Mouse (Mus musculus): ENCODE data around the gene Nos1. TPM values are rescaled to one million over a fixed set of nuclear protein-coding genes. Genes with fewer than 3 reads are reported as not detected.

Nos1 gene
- polyA plus RNA-seq, 1 experiment: 2.6 TPM

DNA sequence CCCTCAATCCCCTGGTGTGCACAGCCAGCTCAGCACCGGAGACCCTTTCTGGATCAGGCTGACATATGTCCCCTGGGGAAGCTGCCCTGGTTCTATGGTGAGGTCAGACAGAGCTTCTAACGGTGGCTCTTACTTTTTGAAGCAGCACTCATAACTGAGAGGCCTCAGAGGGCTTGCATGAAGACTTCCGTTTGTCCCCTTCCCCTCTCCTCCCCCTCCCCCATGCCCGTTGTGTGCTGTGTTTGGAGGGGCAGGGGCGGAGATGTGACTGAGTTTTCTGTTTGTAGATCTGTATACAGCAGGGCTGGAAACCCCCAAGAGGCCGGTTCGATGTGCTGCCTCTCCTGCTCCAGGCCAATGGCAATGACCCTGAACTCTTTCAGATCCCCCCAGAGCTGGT, 122.7 kb downstream of the Nos1 start:
- no peaks in the 10 kb centered on the region for H3K4me1 ChIP-seq (ENCODE audit: control insufficient read depth, insufficient read depth, low read length)
- WGBS: 30% methylated on average over 7 of the region's 7 CpGs

DNA sequence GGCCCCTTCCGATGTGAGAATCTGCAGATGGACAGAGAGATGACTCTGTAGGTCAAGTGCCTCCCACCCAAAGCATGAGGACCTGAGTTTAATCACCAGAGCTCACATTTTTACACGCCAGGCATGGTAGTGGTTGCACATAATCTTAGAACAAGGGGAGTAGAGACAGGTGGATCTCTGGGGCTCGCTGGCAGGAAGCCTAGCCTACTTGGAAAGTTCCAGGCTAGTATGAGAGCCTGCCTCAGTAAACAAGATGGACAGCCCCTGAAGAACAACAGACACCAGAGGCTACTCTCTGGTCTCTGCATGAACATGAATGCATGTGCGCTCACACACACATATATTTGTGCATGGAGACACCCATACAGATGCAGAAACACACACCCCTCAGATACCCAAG, 124.9 kb downstream of the Nos1 start:
- H3K4me3 ChIP-seq (replicated peaks; ENCODE audit: extremely low read depth, low read depth, low read length): no peak overlapping the region
- no peaks in the 10 kb centered on the region for H3K4me1 ChIP-seq (ENCODE audit: control insufficient read depth, insufficient read depth, low read length)
- 78% methylated on average over 4 of the region's 4 CpGs for WGBS
- DNase-seq: no peak
- no peak for TF ChIP-seq CTCF (IDR thresholded peaks at IDR 0.05; ENCODE audit: insufficient read depth, low read length)
- no peak for TF ChIP-seq POLR2A (IDR thresholded peaks at IDR 0.05; ENCODE audit: borderline replicate concordance, extremely low read depth, low read depth, low read length)

More for the DNA sequence above, 122.7 kb downstream of the Nos1 start:
- H3K4me3 ChIP-seq (replicated peaks; ENCODE audit: extremely low read depth, low read depth, low read length): no peak overlapping the region
- no peak for DNase-seq
- TF ChIP-seq CTCF (IDR thresholded peaks at IDR 0.05; ENCODE audit: insufficient read depth, low read length) (no peak), POLR2A (IDR thresholded peaks at IDR 0.05; ENCODE audit: borderline replicate concordance, extremely low read depth, low read depth, low read length) (no peak)

DNA sequence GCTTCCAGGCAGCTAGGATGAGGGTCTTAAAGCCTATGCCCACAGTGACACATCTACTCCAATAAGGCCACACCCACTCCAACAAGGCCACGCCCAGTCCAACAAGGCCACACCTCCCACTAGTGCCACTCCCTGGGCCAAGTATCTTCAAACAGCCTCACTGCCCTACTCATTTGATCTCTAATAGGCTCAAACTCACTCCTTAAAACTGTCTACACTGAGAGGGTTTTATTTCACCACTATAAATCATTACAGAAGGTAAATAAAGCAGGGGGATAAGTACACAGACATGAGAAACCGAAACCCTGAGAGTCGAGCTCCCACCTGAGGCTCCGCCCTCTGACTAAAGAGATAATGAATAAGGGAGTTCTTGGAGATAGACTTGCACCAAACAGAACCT, 128.7 kb downstream of the Nos1 start:
- WGBS: 55% methylated on average over 4 of the region's 4 CpGs
- Histone ChIP-seq H3K4me3 (replicated peaks; ENCODE audit: extremely low read depth, low read depth, low read length) (no peak overlapping the region), H3K4me1 (ENCODE audit: control insufficient read depth, insufficient read depth, low read length) (no peaks in the 10 kb centered on the region)
- TF ChIP-seq CTCF (IDR thresholded peaks at IDR 0.05; ENCODE audit: insufficient read depth, low read length): no peak
- no peak for TF ChIP-seq POLR2A (IDR thresholded peaks at IDR 0.05; ENCODE audit: borderline replicate concordance, extremely low read depth, low read depth, low read length)
- no peak for DNase-seq

DNA sequence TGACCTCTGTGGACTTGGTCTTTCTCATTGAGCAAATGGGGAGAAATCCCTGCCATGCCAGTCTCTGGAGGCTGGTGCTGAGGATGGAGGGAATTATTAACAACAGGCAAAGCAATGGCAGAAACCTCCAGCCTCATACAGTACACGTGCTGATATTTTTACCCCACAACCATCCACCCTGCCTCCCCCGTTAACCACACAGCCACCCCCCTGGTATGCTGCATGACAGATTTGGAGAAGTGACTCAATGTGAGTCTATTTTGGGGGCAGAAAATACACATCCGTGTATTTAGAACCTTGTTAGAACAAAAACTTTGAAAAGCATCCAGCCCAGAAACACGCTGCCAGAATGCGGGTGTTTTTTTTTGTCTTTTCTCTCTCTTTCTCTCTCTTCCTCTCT, 135.5 kb downstream of the Nos1 start:
- TF ChIP-seq CTCF (IDR thresholded peaks at IDR 0.05; ENCODE audit: insufficient read depth, low read length): no peak
- no peak for TF ChIP-seq POLR2A (IDR thresholded peaks at IDR 0.05; ENCODE audit: borderline replicate concordance, extremely low read depth, low read depth, low read length)
- WGBS: 68% methylated on average over 5 of the region's 5 CpGs
- no peak for DNase-seq
- no peak overlapping the region for H3K4me3 ChIP-seq (replicated peaks; ENCODE audit: extremely low read depth, low read depth, low read length)
- no peaks in the 10 kb centered on the region for H3K4me1 ChIP-seq (ENCODE audit: control insufficient read depth, insufficient read depth, low read length)

DNA sequence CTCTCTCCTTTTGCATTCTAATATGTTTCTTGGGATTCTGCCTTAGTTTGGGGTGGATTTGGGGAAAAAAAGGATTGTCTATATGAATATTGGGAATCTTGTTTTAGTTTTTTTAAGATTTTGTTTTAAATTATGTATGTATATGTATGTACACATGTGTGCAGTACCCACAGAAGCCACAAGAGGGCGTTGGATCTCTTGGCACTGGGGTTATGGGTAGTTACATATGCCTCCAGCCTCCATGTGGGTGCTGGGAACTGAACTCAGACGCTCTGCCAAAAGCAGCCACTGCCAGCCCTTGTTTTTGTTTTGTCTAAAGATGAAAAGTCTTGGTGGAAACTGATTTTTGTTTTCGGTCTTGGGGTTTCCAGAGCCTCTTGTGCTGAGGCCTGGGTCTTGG, 136.1 kb downstream of the Nos1 start:
- 59% methylated on average over 3 of the region's 3 CpGs for WGBS
- TF ChIP-seq POLR2A (IDR thresholded peaks at IDR 0.05; ENCODE audit: borderline replicate concordance, extremely low read depth, low read depth, low read length) (no peak), CTCF (IDR thresholded peaks at IDR 0.05; ENCODE audit: insufficient read depth, low read length) (peak; percentile 8; the same call in 1 of the 2 replicates)
- no peak overlapping the region for H3K4me3 ChIP-seq (replicated peaks; ENCODE audit: extremely low read depth, low read depth, low read length)
- no peaks in the 10 kb centered on the region for H3K4me1 ChIP-seq (ENCODE audit: control insufficient read depth, insufficient read depth, low read length)
- DNase-seq: no peak

DNA sequence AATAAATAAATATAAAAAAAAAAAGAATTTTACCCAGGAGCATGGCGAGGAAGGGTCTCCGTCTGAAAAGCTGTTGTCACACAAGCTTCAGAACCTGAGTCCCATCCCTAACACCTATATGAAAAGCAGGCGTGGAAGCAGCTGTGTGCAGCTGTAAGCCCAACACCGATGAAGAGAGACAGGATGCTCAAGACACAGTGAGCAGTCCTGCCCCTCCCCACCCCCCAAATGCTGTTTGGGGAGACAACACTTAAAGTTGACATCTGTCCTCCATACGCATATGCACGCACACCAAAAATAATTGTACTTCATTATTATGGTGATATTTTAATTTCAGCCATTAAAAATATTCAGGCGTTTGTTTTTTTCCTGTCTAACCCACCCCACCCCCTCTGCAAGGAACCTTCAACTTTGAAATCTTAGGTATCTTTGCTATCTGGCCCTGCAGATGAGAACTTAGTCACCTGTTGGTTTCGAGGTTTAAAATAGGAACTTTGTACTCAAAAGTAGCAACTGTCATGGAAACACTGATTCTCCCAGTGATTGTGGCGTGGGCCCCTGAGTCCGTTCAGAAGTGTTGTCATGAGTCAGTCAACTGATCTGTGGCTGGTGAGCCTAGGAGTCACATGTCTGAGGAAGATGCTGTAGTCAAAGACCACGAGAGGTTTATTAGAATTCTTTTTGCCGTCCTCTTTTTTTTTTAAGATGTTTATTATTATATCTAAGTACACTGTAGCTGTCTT, 141.1 kb downstream of the Nos1 start:
- Histone ChIP-seq H3K4me1 (ENCODE audit: control insufficient read depth, insufficient read depth, low read length) (no peaks in the 10 kb centered on the region), H3K4me3 (replicated peaks; ENCODE audit: extremely low read depth, low read depth, low read length) (no peak overlapping the region)
- TF ChIP-seq CTCF (IDR thresholded peaks at IDR 0.05; ENCODE audit: insufficient read depth, low read length) (no peak), POLR2A (IDR thresholded peaks at IDR 0.05; ENCODE audit: borderline replicate concordance, extremely low read depth, low read depth, low read length) (no peak)
- 74% methylated on average over 12 of the region's 12 CpGs for WGBS
- DNase-seq: no peak

DNA sequence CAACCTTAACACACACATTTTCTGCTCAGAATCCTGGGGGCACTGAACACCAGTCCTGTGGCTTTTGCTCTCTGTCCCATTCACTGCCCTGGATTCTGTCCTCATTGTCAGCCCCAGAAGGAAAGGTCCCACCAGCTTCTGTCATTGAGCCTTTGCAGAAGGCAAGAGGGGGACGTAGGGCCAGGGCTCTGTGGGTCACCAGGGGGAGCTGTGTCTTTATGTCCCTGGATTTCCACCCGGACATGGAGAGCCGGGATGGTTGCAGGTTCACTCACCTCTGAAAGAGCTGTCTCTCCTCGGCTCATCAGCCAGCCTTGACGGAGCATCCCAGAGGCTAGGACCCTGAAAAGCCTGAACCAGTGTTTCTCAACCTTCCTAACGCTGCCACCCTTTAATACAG, 142.9 kb downstream of the Nos1 start:
- TF ChIP-seq CTCF (IDR thresholded peaks at IDR 0.05; ENCODE audit: insufficient read depth, low read length) (no peak), POLR2A (IDR thresholded peaks at IDR 0.05; ENCODE audit: borderline replicate concordance, extremely low read depth, low read depth, low read length) (no peak)
- no peak for DNase-seq
- Histone ChIP-seq H3K4me3 (replicated peaks; ENCODE audit: extremely low read depth, low read depth, low read length) (no peak overlapping the region), H3K4me1 (ENCODE audit: control insufficient read depth, insufficient read depth, low read length) (no peaks in the 10 kb centered on the region)
- 34% methylated on average over 6 of the region's 6 CpGs for WGBS

DNA sequence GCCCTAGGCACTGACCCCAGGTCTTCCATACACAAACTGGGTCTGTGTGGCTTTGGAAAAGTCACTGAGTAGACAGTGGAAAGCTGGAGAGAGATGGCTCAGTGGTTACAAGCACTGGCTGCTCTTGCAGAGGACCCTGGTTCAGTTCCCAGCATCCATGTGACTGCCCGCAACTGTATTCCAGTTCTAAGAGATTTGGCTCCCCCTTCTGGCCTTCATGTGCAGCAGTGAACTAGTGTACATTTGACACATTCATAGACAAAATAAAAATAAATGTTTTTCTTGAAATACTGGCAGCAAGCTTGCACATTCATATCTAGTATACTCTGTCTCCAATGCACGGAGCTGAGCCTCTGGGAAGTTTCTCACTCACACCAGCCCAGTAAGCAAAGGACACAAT, 147.7 kb downstream of the Nos1 start:
- Histone ChIP-seq H3K4me1 (ENCODE audit: control insufficient read depth, insufficient read depth, low read length) (no peaks in the 10 kb centered on the region), H3K4me3 (replicated peaks; ENCODE audit: extremely low read depth, low read depth, low read length) (no peak overlapping the region)
- TF ChIP-seq CTCF (IDR thresholded peaks at IDR 0.05; ENCODE audit: insufficient read depth, low read length) (no peak), POLR2A (IDR thresholded peaks at IDR 0.05; ENCODE audit: borderline replicate concordance, extremely low read depth, low read depth, low read length) (no peak)
- no peak for DNase-seq
- WGBS: 83% methylated on average over 2 of the region's 2 CpGs

DNA sequence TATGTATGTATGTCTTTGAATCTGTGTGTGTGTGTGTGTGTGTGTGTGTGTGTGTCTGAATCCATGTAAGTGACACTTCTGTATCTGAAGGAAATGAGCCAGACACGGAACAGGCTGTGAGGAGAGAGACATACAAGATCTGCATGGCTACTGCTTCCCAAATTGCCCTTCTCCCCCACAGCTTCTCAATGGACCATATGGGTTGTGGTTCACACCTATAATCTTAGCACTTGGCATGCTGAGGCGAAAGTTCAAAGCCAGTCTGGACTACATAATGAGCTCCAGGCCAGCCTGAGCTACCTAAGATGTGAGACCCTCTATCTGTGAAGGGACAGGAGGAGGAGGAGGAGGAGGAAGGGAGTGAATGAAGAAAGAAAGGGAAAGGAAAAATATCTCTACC, 151.4 kb downstream of the Nos1 start:
- WGBS: 80% methylated on average over 2 of the region's 2 CpGs
- DNase-seq: no peak
- no peak for TF ChIP-seq CTCF (IDR thresholded peaks at IDR 0.05; ENCODE audit: insufficient read depth, low read length)
- no peak for TF ChIP-seq POLR2A (IDR thresholded peaks at IDR 0.05; ENCODE audit: borderline replicate concordance, extremely low read depth, low read depth, low read length)
- H3K4me3 ChIP-seq (replicated peaks; ENCODE audit: extremely low read depth, low read depth, low read length): no peak overlapping the region
- no peaks in the 10 kb centered on the region for H3K4me1 ChIP-seq (ENCODE audit: control insufficient read depth, insufficient read depth, low read length)

DNA sequence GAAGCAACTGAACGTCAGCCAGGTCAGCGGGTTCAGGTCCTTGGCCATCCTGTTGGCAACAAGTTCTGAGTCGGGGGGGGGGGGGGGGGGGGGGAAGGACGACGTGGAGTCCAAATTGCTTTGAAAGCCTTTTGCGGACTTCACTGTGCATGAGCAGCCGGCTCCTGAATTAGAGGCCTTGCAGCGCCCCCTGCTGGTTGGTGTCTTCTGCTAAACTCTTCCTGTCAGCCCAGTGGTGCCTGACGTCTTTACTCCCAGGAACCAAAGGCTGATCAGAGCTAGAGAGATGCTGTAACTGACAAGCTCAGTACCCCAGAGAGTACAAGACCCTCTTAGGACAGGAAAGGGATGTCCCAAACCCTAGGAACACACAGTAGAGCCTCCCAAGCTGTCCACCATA, 152.0 kb downstream of the Nos1 start:
- DNase-seq: peak; percentile 65
- H3K4me1 ChIP-seq (ENCODE audit: control insufficient read depth, insufficient read depth, low read length): no peaks in the 10 kb centered on the region
- H3K4me3 ChIP-seq (replicated peaks; ENCODE audit: extremely low read depth, low read depth, low read length): no peak overlapping the region
- WGBS: 2% methylated on average over 7 of the region's 9 CpGs
- TF ChIP-seq CTCF (IDR thresholded peaks at IDR 0.05; ENCODE audit: insufficient read depth, low read length) (peak; percentile 72), POLR2A (IDR thresholded peaks at IDR 0.05; ENCODE audit: borderline replicate concordance, extremely low read depth, low read depth, low read length) (no peak)

All from lung, adult 2 months (tissue).